Mouse (Mus musculus) bone marrow macrophage, adult 2 months (primary cell): ENCODE data around the gene C2cd2. TPM values are rescaled to one million over a fixed set of nuclear protein-coding genes. Genes with fewer than 3 reads are reported as not detected.

ENCODE experiments used
- H3K27ac ChIP-seq: 2 replicates; pipeline ENCODE4 v1.5.1; 2012; ENCODE audit warnings: low read depth, low read length; ENCODE audit not compliant: insufficient read depth
- H3K4me1 ChIP-seq: 2 replicates; pipeline ENCODE4 v1.6.1; 2012; ENCODE audit warnings: low read length; ENCODE audit not compliant: control insufficient read depth, insufficient read depth
- H3K4me3 ChIP-seq: 2 replicates; pipeline ENCODE4 v1.5.1; 2012; ENCODE audit warnings: mild to moderate bottlenecking, low read length, moderate library complexity; ENCODE audit not compliant: insufficient read depth
- CTCF ChIP-seq: IDR thresholded peaks from 2 replicates; pipeline ENCODE4 v1.5.1; 2012; ENCODE audit warnings: low read depth, mild to moderate bottlenecking, low read length, moderate library complexity
- POLR2A ChIP-seq: IDR thresholded peaks from 2 replicates; pipeline ENCODE4 v1.6.1; 2012; ENCODE audit warnings: mild to moderate bottlenecking, low read depth, low read length, borderline replicate concordance
- polyA plus RNA-seq: library from polyadenylated mRNA; stranded (reverse); fragments of >200 nt; gene quantifications from 2 replicates; pipeline ENCODE4 v1.2.4, GENCODE M21; 2012; ENCODE audit not compliant: missing spikeins, insufficient read depth, insufficient read length

Gene C2cd2
- polyA plus RNA-seq, 1 experiment: 13.4 TPM

DNA sequence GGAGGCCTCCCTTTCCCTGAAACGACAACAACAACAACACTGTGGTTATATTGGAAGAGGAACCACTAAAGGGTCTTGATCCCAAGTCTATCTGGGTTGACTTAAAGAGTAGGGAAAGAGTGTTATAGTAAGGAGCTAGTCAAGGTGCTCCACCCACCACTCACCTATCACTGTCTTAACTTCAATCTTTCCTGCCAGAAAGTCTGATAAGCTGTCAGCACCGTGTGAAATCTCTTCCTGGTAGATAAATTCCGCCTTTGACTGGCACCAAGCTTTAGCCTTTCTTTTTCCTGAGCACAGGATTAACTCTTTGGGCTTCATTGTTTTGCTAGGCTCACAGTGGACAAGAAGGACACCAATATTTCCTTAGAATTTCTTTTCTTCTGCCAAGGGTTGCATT, 58.4 kb downstream of the C2cd2 start:
- Histone ChIP-seq H3K4me1 (no peaks in the 10 kb centered on the region), H3K4me3 (no peak overlapping the region), H3K27ac (no peak overlapping the region)
- no peak for TF ChIP-seq POLR2A

DNA sequence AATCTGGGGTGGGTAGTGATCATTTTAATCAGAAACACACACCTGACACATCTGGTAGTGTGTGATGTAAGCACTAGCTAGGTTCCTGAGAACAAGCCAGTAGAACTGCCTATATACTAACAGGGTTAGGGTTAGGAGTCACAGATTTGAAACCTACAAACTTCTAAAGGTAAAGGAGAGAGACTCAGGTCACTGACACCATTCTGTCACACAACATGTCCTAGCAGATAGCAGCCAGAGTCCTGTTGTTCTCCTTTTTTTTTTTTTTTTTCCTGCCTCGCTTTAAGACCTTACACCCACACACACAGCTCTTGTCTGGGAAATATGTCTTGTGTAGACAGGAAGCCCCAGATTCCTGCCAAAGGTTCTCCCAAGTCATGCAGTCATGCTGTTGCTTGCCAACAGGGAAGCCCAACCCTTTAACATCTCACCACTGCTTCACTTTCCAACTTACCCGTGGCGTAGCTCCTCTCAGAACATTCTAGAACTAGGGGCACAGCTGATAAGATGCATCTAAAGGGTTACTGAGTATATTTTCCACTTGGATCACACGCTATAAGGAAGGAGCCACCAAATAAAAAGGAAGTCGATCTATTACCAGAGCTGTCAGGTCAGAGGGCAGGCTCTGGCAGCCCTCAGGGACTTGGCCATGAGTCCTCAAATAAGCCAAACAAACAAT, 64.9 kb downstream of the C2cd2 start:
- Histone ChIP-seq H3K4me1 (peaks cover 7% of the 10 kb centered on the region), H3K4me3 (no peak overlapping the region), H3K27ac (no peak overlapping the region)
- TF ChIP-seq CTCF (no peak), POLR2A (no peak)

DNA sequence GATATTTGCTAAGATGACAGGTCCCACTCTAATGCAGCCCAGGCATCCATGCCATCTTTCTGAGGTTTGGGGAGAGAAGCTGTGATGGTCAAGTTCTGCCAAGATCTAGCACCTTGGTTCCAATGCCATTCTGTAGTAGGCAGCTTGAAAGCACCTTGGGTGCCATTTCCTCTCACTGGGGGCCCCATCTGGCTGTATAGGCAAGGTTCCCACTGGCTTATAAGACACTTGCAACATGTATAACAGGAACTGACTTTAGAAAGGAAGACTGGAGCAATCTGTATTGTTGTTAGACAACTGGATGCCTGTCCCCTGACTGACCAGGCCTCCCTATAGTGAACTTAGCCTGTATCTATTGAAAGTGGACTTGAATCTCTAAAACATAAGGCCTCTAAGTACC, 74.6 kb downstream of the C2cd2 start:
- TF ChIP-seq CTCF (no peak), POLR2A (no peak)
- Histone ChIP-seq H3K27ac (no peak overlapping the region), H3K4me1 (0 out of 2 replicates have a peak, but pooled peaks cover 3% of the 10 kb centered on the region), H3K4me3 (no peak overlapping the region)

DNA sequence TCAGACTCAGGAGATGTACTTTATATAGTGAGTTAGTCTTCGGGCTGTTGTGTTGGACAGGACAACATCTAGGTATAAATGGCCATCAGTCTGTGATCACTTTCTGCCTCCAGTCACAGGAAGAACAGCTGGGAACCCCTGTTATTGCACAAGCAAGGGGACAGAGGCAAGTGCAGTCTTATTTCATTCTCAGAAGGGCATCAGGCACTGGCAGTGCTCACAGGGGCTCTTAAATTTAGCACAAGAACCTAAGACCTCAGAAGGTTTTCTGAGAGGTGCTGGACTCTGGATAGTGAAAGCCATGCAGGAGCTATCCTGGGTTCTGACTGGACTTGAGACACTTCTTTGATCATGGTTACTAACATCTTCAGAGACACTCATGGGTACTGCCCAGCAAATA, 78.7 kb downstream of the C2cd2 start:
- H3K4me3 ChIP-seq: no peak overlapping the region
- TF ChIP-seq POLR2A (no peak), CTCF (no peak)
- H3K4me1 ChIP-seq: no peaks in the 10 kb centered on the region
- no peak overlapping the region for H3K27ac ChIP-seq

DNA sequence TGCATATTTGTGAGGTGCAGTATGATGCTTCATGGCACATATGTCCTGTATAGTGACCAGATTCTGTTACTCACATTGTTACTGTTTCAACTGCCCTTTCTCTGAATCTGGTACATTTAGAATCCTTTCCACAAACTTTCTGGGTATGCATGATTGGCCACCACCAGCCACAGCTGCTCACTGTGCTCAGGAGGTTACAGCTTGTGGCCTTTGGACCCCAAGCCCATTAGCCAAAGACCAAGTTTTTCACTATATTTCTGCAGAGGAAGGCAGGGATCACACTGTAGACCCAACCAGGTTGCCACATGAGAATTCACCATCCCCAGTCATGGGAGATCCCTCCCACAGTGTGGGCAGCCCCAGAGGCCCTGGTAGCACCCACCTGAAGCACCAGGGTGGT, 79.5 kb downstream of the C2cd2 start:
- no peak overlapping the region for H3K27ac ChIP-seq
- TF ChIP-seq CTCF (no peak), POLR2A (no peak)
- H3K4me3 ChIP-seq: no peak overlapping the region
- H3K4me1 ChIP-seq: no peaks in the 10 kb centered on the region

DNA sequence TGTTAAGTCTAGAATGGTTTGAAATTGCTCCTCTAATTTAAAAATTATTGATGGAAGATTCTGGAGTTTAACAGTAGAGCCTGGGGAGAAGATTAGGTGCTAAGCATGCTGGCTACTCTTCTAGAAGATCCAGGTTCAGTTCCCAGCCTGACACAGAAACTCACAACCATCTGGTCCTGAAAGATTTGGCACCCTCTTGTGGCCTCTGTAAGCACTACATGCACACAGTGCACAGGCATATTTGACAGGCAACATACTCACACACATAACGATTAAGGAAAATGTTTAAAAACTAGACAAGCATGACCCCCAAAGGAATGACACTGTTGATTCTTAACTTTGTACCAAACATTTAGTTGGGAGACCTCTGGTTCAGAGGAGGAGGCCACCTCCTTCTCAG, 83.3 kb downstream of the C2cd2 start:
- no peak overlapping the region for H3K27ac ChIP-seq
- H3K4me3 ChIP-seq: no peak overlapping the region
- TF ChIP-seq POLR2A (no peak), CTCF (no peak)
- no peaks in the 10 kb centered on the region for H3K4me1 ChIP-seq

DNA sequence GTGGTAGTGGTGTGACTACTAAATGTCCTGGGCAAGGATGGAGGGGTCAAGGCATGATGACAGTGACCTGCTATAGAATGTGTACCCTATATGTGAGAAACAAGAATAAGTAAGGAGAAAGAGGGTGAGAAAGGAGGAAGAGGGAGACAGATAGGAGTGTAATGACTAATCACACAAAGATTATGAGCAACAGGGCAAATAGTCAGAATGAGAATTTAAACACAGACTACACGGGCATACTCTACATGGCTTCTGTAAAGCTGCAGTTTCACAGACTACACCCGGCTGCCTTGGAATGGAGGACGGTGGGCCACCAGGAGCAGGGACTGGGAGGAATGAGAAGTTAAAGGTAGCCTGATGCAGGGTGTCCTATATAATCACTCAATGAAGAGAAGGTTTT, 84.9 kb downstream of the C2cd2 start:
- no peak overlapping the region for H3K27ac ChIP-seq
- no peaks in the 10 kb centered on the region for H3K4me1 ChIP-seq
- no peak overlapping the region for H3K4me3 ChIP-seq
- TF ChIP-seq POLR2A (no peak), CTCF (no peak)

DNA sequence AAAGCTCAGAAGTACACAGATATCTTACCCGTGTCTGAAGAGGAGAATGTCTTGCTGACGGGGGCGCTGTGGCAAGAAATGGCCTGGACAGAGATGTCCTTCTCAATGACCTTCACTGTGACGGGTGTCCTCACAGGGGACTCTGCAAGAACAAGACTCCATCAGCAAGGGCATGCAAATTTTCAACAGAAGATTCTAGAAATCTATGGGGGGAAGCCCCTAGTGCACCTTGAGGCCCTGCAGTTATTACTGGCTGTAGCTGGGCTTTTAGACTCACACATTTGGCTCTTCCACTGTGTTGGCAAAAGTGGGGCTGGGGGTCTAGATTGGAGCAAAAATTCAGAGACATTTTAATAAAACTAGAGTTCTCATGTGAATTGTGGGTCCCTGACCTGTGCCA, 87.3 kb downstream of the C2cd2 start:
- no peak overlapping the region for H3K4me3 ChIP-seq

DNA sequence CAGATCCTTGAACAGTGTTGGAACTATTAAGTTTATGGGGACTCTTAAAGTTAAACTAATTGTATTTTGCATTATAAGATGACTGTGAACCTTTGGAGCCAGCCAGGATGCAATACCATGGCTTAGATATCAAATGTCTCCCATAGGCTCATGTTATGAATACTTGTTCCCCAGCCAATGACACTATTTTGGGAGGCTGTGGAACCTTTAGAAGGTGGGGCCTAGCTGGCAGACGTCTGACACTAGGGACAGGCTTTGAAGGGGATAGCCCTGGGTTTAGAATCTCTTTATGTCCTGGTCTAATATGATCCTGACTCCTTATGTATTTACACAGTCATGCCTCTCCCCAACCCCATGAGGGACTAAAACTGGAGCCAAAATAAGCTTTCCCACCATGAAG, 88.0 kb downstream of the C2cd2 start:
- TF ChIP-seq CTCF (no peak), POLR2A (no peak)
- Histone ChIP-seq H3K27ac (no peak overlapping the region), H3K4me1 (no peaks in the 10 kb centered on the region), H3K4me3 (no peak overlapping the region)

More for the DNA sequence above, 87.3 kb downstream of the C2cd2 start:
- no peaks in the 10 kb centered on the region for H3K4me1 ChIP-seq
- TF ChIP-seq CTCF: no peak
- TF ChIP-seq POLR2A: no peak
- H3K27ac ChIP-seq: no peak overlapping the region

DNA sequence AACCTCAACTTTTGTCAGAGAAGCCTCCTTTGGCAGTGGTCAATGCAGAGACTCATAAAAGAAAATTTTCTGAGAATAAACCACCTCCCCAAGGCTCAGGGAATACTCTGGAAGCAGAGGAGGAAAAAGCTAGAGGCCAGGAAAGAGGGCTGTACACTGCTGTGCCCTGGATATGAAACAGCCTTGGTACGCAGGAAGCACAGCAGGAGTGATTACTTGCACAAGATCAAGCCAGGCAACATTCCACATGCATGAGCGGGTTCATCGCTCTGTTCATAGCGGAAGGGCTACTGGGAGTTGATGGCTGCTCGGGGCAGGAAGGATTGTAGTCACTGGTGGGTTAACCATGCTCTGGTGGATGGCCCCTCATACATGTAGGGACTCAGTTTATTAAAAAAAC, 89.7 kb downstream of the C2cd2 start:
- H3K4me1 ChIP-seq: no peaks in the 10 kb centered on the region
- no peak overlapping the region for H3K4me3 ChIP-seq
- H3K27ac ChIP-seq: no peak overlapping the region
- TF ChIP-seq POLR2A (no peak), CTCF (no peak)
